Mouse (Mus musculus) midbrain, embryonic 11.5 days (tissue): Measurements from ENCODE around the gene Stra6. TPM values are rescaled to one million over a fixed set of nuclear protein-coding genes. Genes with fewer than 3 reads are reported as not detected.

Experiments used
- ATAC-seq: fragments of 200-750 bp; cut with Nextera tagmentation; 2 replicates; pipeline ENCODE4 v1.8.0; 2017; ENCODE audit warnings: moderate TSS enrichment, moderate library complexity; ENCODE audit not compliant: low FRiP score
- DNase-seq: peaks from one replicate; pipeline ENCODE4 v3.0.0; 2015; ENCODE audit warnings: low spot score; ENCODE audit errors: missing footprints
- H3K27ac ChIP-seq: fragments of 300-500 bp; sonication (generic); 2 replicates; pipeline ENCODE4 v1.5.1; 2014; ENCODE audit warnings: low read depth, low read length
- H3K27me3 ChIP-seq: fragments of 300-500 bp; sonication (generic); 2 replicates; pipeline ENCODE4 v1.6.1; 2014; ENCODE audit warnings: mild to moderate bottlenecking, low read length, moderate library complexity, mixed read lengths; ENCODE audit not compliant: control insufficient read depth, insufficient read depth
- H3K36me3 ChIP-seq: fragments of 300-500 bp; sonication (generic); 2 replicates; pipeline ENCODE4 v1.6.1; 2014; ENCODE audit warnings: mild to moderate bottlenecking, low read length, moderate library complexity, mixed read lengths; ENCODE audit not compliant: control insufficient read depth, insufficient read depth
- H3K4me1 ChIP-seq: fragments of 300-500 bp; sonication (generic); 2 replicates; pipeline ENCODE4 v1.6.1; 2014; ENCODE audit warnings: low read length; ENCODE audit not compliant: control insufficient read depth, insufficient read depth
- H3K4me2 ChIP-seq: fragments of 300-500 bp; sonication (generic); 2 replicates; pipeline ENCODE4 v1.6.1; 2014; ENCODE audit warnings: mild to moderate bottlenecking, moderate library complexity
- H3K4me3 ChIP-seq: fragments of 300-500 bp; sonication (generic); 2 replicates; pipeline ENCODE4 v1.5.1; 2014; ENCODE audit warnings: low read depth, low read length
- H3K9ac ChIP-seq: fragments of 300-500 bp; sonication (generic); 2 replicates; pipeline ENCODE4 v1.6.1; 2014; ENCODE audit warnings: low read length
- H3K9me3 ChIP-seq: fragments of 300-500 bp; sonication (generic); 2 replicates; pipeline ENCODE4 v1.6.1; 2016; ENCODE audit warnings: low read length; ENCODE audit not compliant: control insufficient read depth
- WGBS: fragments of 180-500 bp; shearing (Covaris S2); extraction: QIAGEN DNeasy Blood & Tissue Kit; methylation state at CpG from one replicate; pipeline ENCODE4 v1.1.7; 2014; 5-methylcytosine and 5-hydroxymethylcytosine counted together
- polyA plus RNA-seq: library from polyadenylated mRNA; unstranded; fragments of >200 nt; fragmentation: Nextera tagmentation; extraction: Ambion mirVana; gene quantifications from 2 replicates; pipeline ENCODE4 v1.2.1, GENCODE M21; 2014

Gene Stra6
- polyA plus RNA-seq, result 7.3 and 9.7 TPM in 2 replicates

- peaks cover 20% of the 10 kb centered on the region for H3K4me1 ChIP-seq
- H3K36me3 ChIP-seq, result no peaks in the 10 kb centered on the region
- no peak within 1 kb of the TSS for H3K4me2 ChIP-seq
- H3K9me3 ChIP-seq, result no peaks in the 10 kb centered on the region
- DNase-seq (peak; percentile 41), ATAC-seq (no peak)
- WGBS, result 40% methylated on average over 3 of the region's 3 CpGs
- no peak within 1 kb of the TSS for H3K4me3 ChIP-seq
- no peak within 1 kb of the TSS for H3K27ac ChIP-seq
- no peak within 1 kb of the TSS for H3K9ac ChIP-seq
- H3K27me3 ChIP-seq, result no peaks in the 10 kb centered on the region
Observed at GRCm38 (mm10) chr9:58063531-58063930, at the start of gene Stra6. Stra6 (plus strand) TSS chr9:58063788.

GRCm38 (mm10) chr9:58014393-58015160 lies 49.0 kb upstream of the Stra6 start:
- ATAC-seq (no peak), DNase-seq (no peak)
- Histone ChIP-seq H3K9me3 (no peaks in the 10 kb centered on the region), H3K36me3 (no peaks in the 10 kb centered on the region), H3K27ac (no peak overlapping the region), H3K4me2 (no peak overlapping the region), H3K9ac (no peak overlapping the region), H3K4me3 (no peak overlapping the region), H3K27me3 (no peaks in the 10 kb centered on the region), H3K4me1 (no peaks in the 10 kb centered on the region)
- WGBS, result 69% methylated on average over 8 of the region's 8 CpGs

GRCm38 (mm10) chr9:58015856-58016255 lies 47.7 kb upstream of the Stra6 start:
- Histone ChIP-seq H3K9me3 (no peaks in the 10 kb centered on the region), H3K36me3 (no peaks in the 10 kb centered on the region), H3K4me1 (no peaks in the 10 kb centered on the region), H3K4me3 (no peak overlapping the region), H3K9ac (no peak overlapping the region), H3K4me2 (no peak overlapping the region), H3K27me3 (no peaks in the 10 kb centered on the region), H3K27ac (no peak overlapping the region)
- DNase-seq (no peak), ATAC-seq (no peak)
- WGBS, result 87% methylated on average over 6 of the region's 6 CpGs

- no peak overlapping the region for H3K9ac ChIP-seq
- no peak overlapping the region for H3K4me3 ChIP-seq
- no peaks in the 10 kb centered on the region for H3K4me1 ChIP-seq
- no peaks in the 10 kb centered on the region for H3K9me3 ChIP-seq
- no peak for ATAC-seq
- DNase-seq, result no peak
- WGBS, result 79% methylated on average over 3 of the region's 3 CpGs
- H3K36me3 ChIP-seq, result no peaks in the 10 kb centered on the region
- no peak overlapping the region for H3K27ac ChIP-seq
- no peak overlapping the region for H3K4me2 ChIP-seq
- H3K27me3 ChIP-seq, result no peaks in the 10 kb centered on the region
Observed at GRCm38 (mm10) chr9:58016962-58017361, 46.6 kb upstream of the Stra6 start.

GRCm38 (mm10) chr9:58018385-58018784 lies 45.2 kb upstream of the Stra6 start:
- Histone ChIP-seq H3K27ac (no peak overlapping the region), H3K36me3 (no peaks in the 10 kb centered on the region), H3K9me3 (no peaks in the 10 kb centered on the region), H3K4me3 (no peak overlapping the region), H3K27me3 (no peaks in the 10 kb centered on the region), H3K4me1 (no peaks in the 10 kb centered on the region), H3K4me2 (no peak overlapping the region), H3K9ac (no peak overlapping the region)
- ATAC-seq, result no peak
- WGBS, result 88% methylated on average over 5 of the region's 5 CpGs
- DNase-seq, result no peak

GRCm38 (mm10) chr9:58025995-58026394 lies 37.6 kb upstream of the Stra6 start:
- Histone ChIP-seq H3K4me2 (no peak overlapping the region), H3K9ac (no peak overlapping the region), H3K36me3 (no peaks in the 10 kb centered on the region), H3K4me3 (no peak overlapping the region), H3K27ac (no peak overlapping the region), H3K4me1 (no peaks in the 10 kb centered on the region), H3K9me3 (no peaks in the 10 kb centered on the region), H3K27me3 (no peaks in the 10 kb centered on the region)
- no peak for DNase-seq
- no peak for ATAC-seq
- 89% methylated on average over 9 of the region's 9 CpGs for WGBS

GRCm38 (mm10) chr9:58027426-58028180 lies 36.0 kb upstream of the Stra6 start:
- Histone ChIP-seq H3K4me2 (no peak overlapping the region), H3K27ac (no peak overlapping the region), H3K4me3 (no peak overlapping the region), H3K4me1 (no peaks in the 10 kb centered on the region), H3K27me3 (no peaks in the 10 kb centered on the region), H3K9me3 (no peaks in the 10 kb centered on the region), H3K9ac (no peak overlapping the region), H3K36me3 (no peaks in the 10 kb centered on the region)
- DNase-seq (no peak), ATAC-seq (no peak)
- 72% methylated on average over 2 of the region's 2 CpGs for WGBS

GRCm38 (mm10) chr9:58028841-58029240 lies 34.7 kb upstream of the Stra6 start:
- Histone ChIP-seq H3K4me2 (no peak overlapping the region), H3K36me3 (no peaks in the 10 kb centered on the region), H3K9ac (no peak overlapping the region), H3K4me3 (no peak overlapping the region), H3K4me1 (no peaks in the 10 kb centered on the region), H3K9me3 (no peaks in the 10 kb centered on the region), H3K27ac (no peak overlapping the region), H3K27me3 (no peaks in the 10 kb centered on the region)
- WGBS, result 78% methylated on average over 5 of the region's 5 CpGs
- no peak for ATAC-seq
- DNase-seq, result no peak

- H3K4me1 ChIP-seq, result no peaks in the 10 kb centered on the region
- ATAC-seq (no peak), DNase-seq (no peak)
- H3K36me3 ChIP-seq, result no peaks in the 10 kb centered on the region
- no peaks in the 10 kb centered on the region for H3K27me3 ChIP-seq
- no peak overlapping the region for H3K4me2 ChIP-seq
- H3K9ac ChIP-seq, result no peak overlapping the region
- H3K4me3 ChIP-seq, result no peak overlapping the region
- H3K27ac ChIP-seq, result no peak overlapping the region
- no peaks in the 10 kb centered on the region for H3K9me3 ChIP-seq
- WGBS, result 85% methylated on average over 6 of the region's 6 CpGs
Observed at GRCm38 (mm10) chr9:58029635-58030034, 34.0 kb upstream of the Stra6 start.
